Mouse (Mus musculus) adipocyte (in vitro differentiated cells): Measurements from ENCODE around the gene Rpl7l1.
"Not testable (repeated sequence)": the region's sequence is repeated elsewhere in the genome, so short reads cannot be mapped to it uniquely, and the experiment has no call there.

Source experiments
- DNase-seq: peaks from one replicate; pipeline ENCODE4 v3.0.0-alpha.2; 2016; ENCODE audit warnings: low spot score

Gene Rpl7l1

DNA sequence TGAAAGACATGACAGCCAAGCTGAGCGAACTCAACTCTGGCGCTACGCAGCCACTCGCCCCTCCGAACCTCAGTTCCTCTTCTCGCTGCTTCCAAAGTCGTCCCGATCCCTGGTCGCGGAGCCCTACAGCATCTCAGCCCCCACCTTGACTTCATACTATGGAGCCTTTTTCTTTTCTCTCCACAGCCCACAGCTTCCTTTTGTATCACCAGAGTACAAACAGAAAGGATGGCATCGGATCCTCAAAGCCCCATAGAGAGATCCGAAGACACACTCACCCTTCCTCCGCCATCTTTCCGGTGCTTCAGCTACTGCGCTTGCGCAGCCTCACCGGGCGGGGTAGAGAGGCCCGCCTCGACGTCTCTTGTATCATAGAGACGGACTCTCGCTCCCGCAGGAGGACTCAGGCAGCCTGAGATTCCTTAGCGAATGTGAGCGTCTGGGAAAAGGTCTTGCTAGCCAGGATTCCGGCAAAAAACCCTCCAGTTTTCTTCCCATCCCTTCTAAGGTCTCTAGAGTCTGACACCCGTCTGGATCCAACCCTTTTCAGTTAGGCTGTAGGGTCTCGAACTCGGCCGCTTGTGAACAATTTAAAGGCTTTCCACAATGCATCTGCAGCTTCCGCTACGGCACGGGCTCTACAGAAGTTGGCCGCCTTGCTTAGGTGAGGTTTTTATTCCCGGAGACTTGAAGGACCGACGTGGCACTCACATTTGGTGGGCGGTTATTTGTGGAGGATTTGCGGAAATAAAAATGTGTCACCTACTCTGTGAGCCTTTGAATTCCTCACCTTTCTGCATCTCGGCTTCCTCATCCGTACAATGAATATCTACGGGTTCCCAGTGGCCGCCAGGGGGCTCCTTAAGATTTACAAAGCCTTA is at the start of gene Rpl7l1:
Gene Rpl7l1 (minus strand): TSS at position 332 of the 881 bp plus-strand sequence.
- peak; percentile 96 for DNase-seq

DNA sequence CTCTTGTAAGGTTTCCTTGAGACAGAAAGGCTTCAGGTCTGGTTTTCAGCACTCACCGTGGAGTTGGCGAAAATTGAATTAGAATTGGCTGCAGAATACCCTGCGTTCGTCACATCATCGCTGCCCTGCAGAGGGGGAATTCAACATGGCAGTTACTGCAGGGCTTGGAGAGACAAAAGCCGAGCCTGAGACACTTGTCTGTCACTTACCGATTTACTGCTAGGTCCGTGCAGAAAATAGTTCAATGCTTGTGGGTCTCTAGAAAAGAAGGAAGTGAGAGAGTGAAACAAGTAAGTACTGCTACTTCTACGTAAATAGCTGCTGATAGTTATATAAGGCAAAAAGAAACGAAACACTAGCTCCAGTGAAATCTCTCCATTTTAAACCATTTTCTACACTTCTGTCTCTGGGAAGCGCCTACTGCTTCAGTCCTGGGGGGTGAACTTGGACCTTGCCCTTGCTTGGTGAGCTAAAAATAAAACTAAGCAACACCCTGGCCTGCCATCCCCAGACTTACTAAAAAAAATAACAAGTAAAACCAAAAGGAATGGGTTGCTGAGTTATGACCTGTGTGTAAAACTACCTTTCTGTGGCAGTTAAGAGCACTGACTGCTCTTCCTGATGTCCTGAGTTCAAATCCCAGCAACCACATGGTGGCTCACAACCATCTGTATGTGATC is 47.5 kb upstream of the Rpl7l1 start:
- DNase-seq = no peak

DNA sequence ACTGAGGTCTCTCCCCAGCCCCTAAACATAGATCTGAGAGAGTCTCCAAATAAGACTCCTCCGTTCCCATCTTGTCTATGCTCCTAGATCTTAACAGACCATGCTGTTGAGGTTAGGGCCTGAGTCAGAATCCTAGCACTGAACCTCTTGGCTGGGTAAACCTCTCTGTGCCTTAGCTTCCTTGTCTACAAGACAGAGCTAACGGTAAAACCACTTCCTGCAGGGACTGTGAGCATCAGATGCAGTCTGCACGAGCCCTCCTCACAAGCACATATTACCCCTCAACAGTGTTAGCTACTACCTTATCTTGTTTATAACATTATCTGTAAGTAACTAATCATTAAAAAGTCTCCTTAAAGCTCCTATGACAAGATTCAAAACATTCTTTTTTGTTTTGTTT is 46.5 kb upstream of the Rpl7l1 start:
- no peak for DNase-seq

DNA sequence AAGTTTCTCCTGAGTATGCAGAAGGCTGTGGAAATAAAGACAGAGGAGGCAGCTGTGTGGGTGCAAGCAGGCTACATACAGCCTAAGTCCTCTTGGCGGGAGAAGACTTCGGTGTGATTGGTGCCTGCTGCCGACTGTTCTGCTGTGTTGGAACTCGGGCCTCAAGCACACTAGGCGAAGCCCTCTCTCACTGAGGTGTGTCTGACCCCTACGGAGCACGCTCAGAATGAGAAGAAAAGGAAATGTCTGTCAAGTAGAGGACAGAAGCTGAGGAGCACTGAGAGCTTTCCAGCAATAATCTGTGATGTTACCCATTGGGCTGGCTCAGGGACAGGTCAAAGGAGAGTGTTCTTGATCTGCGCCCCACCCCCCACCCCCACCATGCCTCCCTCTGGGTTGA is 40.6 kb upstream of the Rpl7l1 start:
- DNase-seq = no peak

DNA sequence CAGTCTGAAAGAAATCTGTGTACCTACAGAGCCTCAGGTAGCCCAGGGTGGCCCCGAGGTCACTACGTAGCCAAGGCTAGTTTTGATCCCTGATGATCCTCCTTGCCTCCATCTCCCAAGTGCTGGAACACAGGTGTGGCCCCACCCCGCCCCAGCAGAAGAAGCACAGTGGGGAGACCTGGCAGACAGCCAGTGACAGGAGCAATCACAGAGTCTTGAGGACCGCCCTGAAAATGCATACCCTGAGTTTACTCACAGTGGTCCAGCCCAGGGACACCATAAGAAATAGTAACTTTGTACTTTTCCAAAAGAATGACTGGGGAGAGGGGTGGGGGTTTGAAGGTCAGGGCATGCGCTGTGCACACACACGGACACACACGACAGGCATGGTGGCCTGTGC is 38.2 kb upstream of the Rpl7l1 start:
- DNase-seq = no peak

DNA sequence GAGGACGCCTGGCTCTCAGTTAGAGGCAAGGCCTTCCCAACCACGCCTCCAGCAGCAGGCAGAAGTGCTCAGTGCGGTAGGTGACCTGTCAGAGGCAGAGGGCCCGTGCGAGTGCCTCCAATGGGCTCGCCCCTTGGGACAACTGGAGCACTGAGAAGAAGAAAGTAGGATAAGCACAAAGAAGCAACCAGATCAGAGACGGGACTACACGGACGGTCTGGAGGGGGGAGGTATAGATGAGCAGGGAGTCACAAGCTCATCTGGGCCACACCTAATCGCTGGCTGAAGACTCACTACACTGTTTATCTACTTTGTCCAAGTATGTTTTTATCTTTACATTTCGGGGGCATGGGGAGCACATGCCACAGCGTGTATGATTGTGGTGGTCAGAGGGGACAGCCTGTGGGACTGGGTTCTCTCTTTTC is 35.3 kb upstream of the Rpl7l1 start:
- no peak for DNase-seq

DNA sequence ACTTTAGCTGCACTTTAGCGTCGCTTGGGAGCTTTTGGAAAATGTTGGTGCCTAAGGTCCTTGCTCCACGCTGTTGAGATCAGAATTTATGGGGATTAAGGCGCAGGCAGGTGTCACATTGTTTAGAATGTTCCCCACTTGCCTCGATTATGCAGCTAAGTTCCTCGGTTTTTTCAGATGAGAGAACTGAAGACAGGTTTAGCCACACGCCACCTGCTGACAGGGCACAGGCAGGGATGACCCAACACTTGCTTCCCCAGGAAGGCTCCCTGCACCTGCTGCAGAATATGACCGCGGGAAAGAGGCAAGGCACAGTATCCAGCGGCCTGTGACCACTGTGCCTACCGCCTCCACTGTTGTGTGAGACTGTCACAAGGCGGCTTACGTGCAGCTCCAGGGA is 33.8 kb upstream of the Rpl7l1 start:
- DNase-seq = no peak

DNA sequence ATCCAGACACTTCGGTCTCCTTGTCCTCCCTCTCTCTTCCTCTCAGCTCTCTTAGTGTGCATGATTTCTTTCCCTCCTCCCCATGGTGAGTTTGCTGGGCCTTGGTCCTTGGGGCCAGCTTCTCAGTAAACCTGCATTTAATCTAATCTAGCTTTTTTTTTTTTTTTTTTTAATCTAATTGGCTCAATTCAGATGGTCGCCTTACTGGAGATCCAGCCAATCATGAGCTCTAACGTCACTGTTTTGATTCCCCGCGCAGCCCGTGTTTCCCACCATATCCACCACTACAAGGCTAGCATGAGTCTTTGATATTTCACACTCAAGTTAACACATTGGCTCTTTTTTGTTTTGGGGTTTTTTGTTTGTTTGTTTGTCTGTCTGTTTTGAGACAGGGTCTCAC is 32.0 kb upstream of the Rpl7l1 start:
- DNase-seq = no peak

DNA sequence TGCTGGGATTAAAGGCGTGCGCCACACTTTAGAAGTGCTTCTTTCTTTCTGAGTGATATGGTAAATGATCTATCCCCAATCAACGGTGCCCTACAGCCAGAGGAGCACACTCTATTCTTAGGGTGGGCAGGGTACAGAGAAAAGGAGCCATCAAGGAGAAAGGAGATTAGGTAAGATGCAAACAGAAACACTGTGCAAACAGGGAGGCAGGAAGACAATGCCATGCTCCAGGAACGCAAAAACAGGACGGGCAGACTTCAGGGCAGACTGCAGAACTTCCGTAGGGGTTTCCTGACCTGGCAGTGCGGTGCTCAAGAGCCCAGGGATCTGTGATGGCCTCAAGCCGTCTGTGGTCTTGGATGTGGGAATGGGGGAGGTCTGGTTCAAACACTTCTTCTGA is 31.2 kb upstream of the Rpl7l1 start:
- no peak for DNase-seq

DNA sequence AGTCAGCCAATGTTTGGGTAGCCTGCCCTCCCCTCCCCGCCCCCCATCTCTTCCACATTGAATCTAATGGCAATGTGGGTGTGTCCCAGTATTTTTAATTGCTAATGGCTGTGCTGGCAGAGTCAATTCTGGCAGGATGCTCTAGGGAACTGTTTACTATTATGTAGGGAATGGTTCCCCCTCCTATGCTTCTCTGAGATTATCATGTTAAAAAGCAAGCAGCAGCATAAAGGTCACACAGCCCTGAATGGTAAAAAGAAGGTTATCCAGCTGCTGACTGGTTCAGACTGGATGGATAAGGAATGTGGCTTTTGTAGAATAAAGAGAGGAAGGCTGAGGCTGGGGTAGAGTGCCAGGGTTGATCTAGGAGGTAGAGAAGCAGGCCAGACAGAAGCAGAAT is 30.0 kb upstream of the Rpl7l1 start:
- no peak for DNase-seq

DNA sequence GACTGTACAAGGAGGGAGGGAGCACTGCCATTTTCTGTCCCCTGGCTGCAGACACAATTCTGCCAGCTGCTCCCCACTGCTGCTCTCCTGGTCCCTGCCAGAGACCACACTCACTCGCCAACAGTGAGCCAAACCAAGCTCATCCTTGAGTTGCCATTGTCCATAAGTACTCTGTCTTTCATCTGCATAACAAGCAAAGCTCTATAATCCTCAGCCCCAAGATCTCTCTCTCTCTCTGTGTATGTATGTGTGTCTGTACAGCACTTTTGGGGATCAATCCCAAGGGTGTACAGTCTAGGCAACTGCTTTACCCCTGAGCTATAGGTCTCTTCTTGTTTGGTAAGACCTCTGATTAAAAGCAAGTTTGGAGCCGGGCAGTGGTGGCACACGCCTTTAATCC is 28.2 kb upstream of the Rpl7l1 start:
- DNase-seq = no peak

DNA sequence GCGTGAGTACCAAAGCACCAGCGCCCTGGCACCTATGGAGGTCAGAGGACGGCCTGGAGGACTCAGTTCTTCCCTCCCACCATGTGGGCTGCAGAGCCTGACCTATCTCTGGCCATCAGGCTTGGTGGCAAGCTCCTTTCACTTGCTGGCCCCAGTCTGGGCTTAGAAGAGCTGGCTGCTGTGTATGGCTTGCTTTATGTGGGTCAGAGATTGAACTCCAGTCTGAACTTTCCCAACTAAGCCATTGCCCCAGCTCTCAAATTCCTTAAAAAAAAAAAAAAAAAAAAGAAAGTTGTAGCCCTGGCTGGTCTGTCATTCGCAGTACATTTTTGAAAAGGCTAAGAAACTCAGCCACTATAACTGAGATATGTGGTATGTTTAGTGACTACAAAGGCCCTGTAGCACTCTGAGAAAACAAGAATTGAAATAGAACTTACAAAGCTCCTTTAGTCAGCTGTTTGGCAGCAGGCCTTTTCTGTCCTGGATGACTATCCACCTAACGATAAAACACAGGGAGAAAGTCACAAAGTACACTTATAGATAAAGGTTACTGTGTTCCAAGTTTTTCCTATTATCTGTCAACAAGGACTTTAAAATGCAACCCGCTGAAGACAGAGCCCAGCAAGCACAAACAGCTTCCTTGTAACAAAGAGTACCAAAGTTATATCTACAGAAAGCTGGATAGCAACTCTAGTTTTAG is 26.8 kb upstream of the Rpl7l1 start:
- DNase-seq = peak; percentile 87

DNA sequence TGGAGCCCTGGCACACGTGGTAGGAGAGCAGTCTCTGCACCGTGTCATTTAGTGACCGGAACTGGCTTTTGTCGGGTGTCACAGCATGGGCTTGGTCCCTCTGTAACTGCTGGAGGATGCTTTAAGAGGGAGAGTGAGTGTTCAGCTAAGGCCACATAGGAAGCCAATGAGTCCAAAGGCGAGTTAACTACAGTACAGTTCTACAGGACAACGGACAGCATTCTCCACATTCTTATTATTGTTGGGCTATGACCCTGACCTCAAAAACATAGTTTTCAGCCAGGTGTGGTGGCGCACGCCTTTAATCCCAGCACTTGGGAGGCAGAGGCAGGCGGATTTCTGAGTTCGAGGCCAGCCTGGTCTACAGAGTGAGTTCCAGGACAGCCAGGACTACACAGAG is 25.9 kb upstream of the Rpl7l1 start:
- DNase-seq = no peak

DNA sequence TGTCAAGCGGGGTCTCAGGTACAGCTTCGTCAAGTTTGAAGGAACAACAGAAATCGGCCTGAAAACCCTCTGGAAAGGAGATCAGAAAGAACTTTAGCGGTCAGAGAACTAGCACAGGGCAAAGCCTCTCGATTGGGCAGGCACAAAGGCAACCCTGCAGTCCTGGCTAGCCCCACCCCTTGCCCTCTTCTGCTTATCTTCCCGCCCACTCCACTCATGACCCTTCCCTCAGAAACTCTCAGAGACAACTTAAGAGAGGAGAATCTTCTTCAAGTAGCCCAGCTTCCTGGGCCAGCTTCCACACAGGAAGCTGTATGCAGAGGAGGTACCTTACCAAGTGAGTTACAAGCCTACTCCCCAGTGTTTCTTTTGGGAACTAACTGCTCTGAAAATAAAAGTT is 19.3 kb upstream of the Rpl7l1 start:
- no peak for DNase-seq

DNA sequence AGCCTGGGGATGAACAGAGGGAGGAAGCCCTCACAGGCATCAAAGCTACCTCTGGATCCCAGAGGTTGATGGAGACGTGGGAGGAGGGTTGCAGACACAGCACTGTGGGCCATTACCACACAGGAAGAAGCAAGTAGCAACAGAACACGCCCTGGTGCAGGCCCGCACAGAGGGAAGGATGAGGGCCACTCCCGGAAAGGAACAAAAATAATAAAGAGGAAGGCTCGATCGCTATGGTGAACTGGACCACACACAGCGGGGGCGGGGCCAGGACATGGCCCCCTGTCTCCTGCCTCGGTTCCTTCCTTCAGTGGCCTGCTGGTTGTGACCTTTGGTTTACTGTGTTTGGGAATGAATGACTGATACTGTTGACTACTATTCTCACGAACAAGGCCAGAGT is 17.2 kb upstream of the Rpl7l1 start:
- DNase-seq = no peak

DNA sequence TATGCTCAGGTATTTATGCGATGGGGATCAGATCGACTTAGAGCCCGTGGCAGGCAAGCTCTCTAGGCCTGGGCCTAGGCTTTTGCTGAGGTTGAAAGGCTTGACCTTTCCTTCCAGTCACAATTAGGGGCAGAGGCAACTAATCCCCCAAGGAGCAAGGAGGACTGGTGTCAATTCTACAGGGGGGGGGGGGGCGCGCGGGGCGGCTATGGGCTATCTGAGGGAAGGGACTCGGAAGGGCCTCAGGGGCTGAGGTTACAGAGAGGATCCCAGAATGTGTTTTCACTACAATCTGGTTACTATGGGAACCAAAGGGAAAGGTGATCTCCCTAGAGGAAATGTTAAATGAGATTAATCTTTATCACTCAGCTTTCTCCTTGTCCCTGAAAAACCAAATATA is 14.9 kb upstream of the Rpl7l1 start:
- DNase-seq = no peak

DNA sequence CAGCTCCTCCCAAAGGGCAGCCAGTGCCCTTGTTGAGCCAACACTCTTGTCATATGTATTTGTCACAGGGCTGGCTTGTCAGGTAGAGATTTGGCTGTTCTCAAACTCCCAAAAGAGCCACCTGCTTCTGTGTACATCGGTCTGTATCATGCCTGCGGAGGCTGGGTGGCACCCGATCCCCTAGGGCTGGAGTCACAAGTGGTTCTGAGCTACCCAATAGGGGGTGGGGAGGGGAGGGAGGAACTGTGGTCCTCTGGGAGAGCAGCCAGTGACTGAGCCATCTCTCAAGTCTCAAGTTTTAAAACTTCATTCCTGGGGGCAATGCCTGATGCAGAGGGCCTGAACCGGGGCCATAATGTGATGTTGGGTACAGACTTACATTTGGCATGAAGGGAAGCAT is 14.3 kb upstream of the Rpl7l1 start:
- DNase-seq = no peak

DNA sequence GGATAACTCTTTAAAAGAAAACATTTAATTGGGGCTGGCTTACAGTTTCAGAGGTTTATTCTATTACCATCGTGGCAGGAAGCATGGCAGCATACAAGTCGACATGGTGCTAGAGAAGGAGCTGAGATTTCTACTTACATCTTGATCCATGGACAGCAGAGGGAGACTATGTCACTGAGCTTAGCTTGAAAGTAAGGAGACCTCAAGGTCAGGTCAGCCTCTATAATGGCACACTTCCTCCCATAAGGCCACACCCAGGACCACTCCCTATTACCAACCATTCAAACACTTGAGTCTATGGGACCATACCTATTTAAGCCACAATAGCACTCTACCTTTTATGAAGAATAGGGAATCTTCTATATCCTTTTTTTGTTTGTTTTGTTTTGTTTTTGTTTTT is 10.5 kb upstream of the Rpl7l1 start:
- no peak for DNase-seq

DNA sequence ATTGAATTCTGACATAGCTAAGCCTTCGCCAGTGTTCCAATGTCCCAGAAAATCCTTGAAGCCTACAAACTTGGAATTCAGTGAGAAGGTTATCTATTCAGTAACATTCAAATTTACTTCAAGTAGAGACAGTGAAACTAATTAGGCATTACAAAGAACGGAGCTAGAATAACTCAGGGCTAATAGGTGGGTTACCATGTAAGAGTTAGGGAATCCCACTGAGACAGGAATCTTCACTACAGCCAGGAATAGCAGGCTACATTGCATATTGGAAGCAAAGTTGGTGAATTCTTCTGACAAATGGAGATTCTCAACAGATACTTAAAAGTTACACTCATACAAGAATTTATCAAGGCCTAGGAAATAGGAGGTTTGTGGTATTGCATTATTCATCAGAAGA is 5.5 kb upstream of the Rpl7l1 start:
- not testable (repeated sequence) for DNase-seq

DNA sequence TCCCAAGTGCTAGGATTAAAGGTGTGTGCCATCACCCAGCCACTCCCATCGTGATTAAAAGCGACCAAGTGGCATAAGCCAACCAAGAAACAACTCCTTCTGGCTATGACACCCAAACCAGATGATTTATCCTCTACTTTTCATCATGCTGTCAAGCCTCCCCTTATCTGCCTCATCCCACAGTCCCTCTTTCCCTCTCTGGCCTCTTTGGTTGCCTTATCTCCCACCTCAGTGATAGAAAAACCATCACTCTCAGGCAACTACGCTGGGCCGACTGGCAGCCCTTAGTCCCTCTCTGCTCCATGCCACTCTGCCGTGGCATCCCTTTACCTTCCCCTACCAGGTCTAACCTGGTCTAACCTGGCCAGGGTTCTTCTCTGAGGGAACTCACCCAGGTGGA is 4.5 kb upstream of the Rpl7l1 start:
- DNase-seq = no peak

DNA sequence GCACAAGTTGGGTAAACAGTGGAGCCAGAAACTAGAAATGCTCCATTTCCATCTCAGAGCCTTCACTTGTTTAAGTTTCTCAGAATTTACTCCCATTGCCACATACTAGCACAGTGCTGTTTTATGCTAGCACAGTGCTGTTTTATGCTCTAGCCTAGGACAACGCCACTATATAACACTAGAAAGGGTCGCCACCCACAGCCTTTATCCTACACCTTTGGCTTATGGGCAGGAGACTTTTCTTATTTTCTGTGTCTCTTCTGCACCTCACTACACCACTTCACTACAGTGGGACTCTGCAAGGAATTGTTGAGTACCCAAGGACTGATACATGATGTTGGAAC is 722 bp upstream of the Rpl7l1 start:
- no peak for DNase-seq

DNA sequence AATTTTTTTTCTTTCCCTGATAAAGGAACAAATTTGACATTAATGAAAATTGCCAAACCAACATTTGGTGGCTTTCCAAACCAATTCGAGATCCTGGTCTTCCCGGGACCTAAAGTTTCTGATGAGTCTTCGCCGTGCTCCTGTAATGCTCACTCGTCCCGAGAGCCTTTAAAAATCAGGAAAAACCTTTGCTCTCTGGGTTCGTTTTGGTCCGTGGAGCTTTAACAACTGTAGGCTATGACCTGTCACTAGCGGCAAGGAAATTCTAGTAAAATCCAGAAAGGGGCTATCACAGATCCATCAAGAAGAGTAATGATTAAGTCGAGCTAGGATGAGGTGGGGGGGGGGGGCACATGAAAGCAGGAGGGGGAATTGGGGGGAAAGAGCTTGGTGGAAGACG is 596 bp downstream of the Rpl7l1 start:
- peak; percentile 58 for DNase-seq

DNA sequence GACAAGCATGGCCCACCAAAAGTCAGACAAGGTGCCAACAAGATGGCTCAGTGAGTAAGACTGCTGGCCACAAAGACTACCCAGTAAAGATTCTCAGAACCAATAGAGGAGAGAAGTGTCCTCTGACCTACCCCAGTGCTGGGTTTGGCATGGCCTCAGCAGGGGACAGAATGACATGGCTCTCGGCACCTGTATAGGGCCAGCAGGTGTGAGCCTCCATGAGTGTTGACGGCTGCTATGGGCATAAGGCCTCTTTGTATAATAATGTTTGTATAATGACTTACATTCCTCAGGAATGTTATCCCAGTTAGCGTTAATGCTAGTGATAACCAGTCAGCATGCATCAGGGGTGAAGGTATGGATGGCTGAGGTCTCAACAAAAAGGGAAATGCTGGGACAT is 6.4 kb downstream of the Rpl7l1 start:
- DNase-seq = no peak
